Mouse (Mus musculus): ENCODE measurements around the gene Ptms.

The Ptms gene

GRCm38 (mm10) chr6:124919695-124920317 lies at the start of gene Ptms:
Gene Ptms (minus strand): TSS chr6:124920103.
- peak; percentile 98 for DNase-seq (ENCODE audit: low read depth, low spot score)

DNA sequence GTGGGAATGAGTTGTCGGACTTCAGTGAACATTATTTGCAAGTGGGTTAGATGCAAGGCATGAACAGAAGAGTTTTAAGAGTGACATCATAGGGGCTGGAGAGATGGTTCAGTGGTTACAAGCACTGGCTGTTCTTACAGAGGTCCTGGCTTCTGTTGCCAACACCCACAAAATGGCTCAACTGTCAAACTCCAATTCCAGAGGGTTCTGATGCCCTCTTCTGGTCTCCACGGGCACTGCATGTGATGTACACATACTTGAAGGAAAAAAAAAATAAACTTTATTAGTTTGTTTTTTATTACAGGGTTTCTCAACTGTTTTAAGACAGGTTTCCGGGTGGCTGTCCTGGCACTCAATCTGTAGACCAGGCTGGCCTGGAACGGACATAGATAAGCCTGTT lies 47.9 kb upstream of the Ptms start:
- DNase-seq (ENCODE audit: low read depth, low spot score), result no peak

- DNase-seq (ENCODE audit: low read depth, low spot score), result no peak
These were observed 46.7 kb upstream of the Ptms start for GRCm38 (mm10) chr6:124966466-124967118.

DNA sequence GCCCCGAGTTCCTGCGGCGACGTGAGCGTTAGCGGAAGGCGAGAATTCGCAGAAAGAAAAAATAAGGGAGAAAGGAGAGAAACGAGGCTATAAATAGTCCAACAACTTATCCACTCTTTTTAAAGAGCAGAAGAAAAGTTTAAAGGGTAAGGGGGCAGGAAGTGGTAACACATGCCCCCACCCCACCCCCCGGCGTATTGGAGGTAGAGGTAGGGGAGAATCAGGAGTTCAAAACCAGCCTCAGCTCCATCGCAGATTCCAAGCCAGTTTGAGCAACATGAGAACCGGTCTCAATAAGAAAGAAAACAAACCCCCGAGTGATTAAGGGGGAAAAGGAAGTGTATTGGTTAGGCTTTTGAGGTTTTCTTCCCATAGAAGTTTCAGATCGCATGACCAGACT lies 45.8 kb upstream of the Ptms start:
- DNase-seq (ENCODE audit: low read depth, low spot score), result no peak

DNA sequence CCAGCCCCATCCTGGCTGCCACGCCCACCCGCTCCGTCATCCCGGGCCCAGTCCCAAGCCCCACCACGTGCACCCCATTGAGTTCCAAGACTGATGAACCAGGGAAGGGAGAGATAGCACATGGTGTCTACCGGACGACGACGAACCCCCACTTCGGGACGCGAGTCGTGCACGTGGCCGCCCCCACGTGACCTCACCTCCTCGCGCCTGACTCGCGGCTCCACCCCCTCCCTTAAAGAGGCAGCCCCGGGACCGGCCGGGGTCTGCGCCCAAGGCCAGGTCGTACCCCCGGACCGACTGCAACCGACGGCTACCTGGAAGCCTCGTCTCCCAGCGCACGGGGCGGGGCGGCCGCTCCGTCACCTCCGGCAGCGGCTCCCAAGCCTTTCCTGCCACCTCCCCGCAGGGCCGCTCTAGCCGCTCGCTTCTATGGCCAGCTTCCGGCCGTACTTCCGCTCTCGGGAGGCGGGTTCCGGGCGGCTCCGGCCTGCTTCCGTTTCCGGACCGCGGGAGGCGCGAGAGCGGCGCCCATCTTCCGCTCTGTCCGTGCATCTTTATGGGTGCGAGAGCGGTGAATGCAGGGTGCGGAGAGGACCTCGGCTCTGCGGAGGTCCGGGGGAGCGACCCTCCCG lies 45.3 kb upstream of the Ptms start, which contains the start of gene Cops7a:
Gene Cops7a, minus strand, starts transcription at position 451 of the 632 bp plus-strand sequence.
- DNase-seq (ENCODE audit: low read depth, low spot score), result peak; percentile 92

GRCm38 (mm10) chr6:124964638-124965037 lies 44.7 kb upstream of the Ptms start:
- no peak for DNase-seq (ENCODE audit: low read depth, low spot score)

DNA sequence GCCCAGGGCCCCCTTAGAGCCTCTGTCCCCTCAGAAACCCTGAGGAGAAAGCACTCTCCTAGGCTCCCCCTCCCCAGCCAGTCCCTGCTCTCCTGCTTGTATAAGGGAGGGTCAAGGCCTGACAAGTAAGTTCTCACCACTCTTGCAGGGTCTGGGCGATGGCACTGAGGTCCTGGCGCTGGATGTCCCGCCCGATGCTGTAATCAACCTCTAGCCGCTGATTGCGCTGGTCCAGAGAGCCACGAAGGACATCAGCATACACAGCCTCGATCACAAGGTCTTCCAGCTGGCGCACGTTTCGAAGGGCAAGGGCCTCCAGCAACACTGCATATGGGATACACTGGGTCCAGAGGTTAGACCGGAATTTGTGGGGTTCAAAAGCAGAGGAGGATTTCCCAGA lies 41.1 kb upstream of the Ptms start:
- no peak for DNase-seq (ENCODE audit: low read depth, low spot score)

- no peak for DNase-seq (ENCODE audit: low read depth, low spot score)
These were observed 40.1 kb upstream of the Ptms start for GRCm38 (mm10) chr6:124959960-124960359.

DNA sequence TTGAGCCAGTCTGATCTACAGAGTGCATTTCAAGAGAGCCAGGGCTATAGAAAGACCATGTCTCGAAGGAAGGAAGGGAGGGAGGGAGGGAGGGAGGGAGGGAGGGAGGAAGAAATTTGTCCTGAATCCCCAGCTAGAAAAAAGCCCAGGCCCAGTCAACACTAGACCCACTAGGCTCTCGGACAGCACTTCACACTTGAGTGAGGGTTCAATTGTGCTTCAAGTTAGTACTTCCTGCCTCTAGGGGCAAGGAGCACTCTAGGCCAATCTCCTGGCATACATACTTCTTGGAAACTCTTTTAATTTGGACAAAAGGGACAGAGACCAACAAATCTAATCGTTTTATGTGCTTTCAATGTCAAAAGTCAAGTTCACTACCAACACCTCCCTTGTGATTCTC lies 38.2 kb upstream of the Ptms start:
- no peak for DNase-seq (ENCODE audit: low read depth, low spot score)

GRCm38 (mm10) chr6:124955212-124955611 lies 35.3 kb upstream of the Ptms start:
- no peak for DNase-seq (ENCODE audit: low read depth, low spot score)

DNA sequence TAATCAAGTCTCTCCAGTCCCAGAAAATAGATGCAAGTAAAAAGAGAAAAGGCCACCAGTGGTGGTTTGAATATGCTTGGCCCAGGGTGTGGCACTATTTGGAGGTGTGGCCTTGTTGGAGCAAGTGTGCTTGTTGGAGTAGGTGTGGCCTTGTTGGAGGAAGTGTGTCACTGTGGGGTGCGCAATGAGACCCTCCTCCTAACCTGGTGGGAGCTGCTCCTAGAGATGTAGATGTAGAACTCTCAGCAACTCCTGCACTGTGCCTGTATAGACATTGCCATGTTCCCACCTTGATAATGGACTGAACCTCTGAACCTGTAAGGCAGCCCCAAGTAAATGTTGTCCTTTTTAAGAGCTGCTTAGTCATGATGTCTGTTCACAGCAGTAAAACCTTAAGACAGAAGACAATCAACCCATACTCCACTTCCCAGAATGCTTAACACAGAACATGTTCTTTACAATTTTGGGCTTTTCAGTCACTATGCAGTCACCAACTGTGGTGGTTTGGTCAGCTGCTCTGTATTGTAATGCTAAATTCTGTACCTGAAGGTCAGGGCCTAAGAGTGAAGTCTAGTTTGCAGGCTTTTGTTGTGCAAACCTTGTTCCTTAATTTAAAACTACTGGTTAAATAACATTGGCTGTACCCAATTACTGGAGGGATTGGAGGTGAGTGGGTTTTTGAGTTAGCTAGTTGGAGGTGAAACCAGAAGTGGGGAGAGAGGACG lies 34.2 kb upstream of the Ptms start:
- DNase-seq (ENCODE audit: low read depth, low spot score), result no peak

GRCm38 (mm10) chr6:124943526-124943925 lies 23.6 kb upstream of the Ptms start:
- no peak for DNase-seq (ENCODE audit: low read depth, low spot score)

DNA sequence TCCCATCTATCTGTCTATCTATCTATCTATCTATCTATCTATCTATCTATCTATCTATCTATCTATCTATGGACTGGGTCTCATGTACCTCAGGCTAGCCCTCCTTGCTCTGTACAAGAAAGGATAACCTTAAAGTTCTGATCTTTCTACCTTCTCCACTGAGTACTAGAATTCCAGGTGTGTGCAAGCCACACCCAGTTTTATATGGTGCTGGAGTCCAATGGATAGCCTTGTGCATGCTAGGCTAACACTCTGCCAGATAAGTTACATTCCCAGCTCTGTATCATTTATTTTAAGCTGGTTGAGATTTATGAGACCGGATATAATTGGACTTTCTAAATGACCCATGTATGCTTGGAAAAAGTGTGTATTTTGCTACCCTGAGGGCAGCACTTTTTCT lies 21.8 kb upstream of the Ptms start:
- DNase-seq (ENCODE audit: low read depth, low spot score), result no peak

DNA sequence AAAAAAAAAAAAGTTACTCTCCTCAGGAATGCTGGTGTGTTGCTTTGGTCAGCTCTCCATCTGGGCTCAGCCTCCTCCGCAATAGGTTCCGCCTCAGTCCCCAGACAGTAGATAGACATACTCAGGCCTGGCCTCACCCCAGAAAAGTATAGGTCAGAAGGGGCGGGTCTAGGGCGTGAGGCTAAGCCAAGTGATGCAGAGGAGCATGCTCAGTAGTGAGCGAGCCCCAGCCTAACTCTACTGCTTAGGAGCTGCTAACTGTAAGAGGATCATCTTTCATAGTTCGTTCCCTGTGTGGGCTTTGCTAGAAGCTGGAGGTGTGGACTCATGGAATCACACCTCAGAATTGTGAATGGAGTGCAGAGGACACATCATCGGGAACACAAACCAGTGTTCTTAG lies 18.7 kb upstream of the Ptms start:
- no peak for DNase-seq (ENCODE audit: low read depth, low spot score)

GRCm38 (mm10) chr6:124937493-124937892 lies 17.6 kb upstream of the Ptms start:
- no peak for DNase-seq (ENCODE audit: low read depth, low spot score)

- DNase-seq (ENCODE audit: low read depth, low spot score), result no peak
These were observed 16.8 kb upstream of the Ptms start for GRCm38 (mm10) chr6:124936681-124937080.

DNA sequence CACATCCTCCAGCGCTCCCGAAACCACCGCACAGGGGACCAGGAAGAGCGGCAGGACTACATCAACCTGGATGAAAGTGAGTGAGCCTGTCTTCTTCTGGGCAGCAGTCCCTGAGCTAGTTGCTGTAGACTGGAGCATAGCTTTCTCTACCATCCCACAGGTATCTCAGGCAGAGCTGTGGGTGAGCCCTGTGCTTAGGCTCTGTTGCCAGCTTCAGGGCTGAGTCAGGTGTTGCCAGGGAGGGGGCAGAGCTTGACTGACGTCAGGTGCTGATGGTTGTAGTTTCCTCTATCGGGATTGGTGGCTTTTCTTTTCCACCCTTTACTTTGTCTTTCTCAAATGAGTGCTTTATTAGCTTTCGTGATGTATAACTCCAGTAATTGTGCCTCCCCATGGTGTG lies 14.8 kb upstream of the Ptms start:
- DNase-seq (ENCODE audit: low read depth, low spot score), result no peak

DNA sequence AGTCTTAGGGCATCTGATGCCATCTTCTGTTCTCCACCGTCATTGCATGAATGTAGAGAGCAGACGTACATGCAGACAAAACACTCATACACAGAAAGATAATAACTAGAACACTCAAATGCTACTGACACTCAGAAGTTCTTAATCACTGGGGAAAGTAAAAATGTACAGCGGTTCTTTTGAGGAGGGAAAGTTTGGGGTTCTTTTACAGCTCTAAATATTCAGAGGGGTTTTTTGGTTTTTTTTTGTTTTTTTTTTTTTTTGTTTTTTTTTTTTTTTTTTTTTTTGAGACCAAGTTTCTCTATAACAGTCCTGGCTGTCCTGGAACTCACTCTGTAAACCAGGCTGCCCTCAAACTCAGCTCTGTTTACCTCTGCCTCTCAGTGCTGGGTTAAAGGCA lies 13.2 kb upstream of the Ptms start:
- DNase-seq (ENCODE audit: low read depth, low spot score), result no peak

GRCm38 (mm10) chr6:124932314-124932695 lies 12.4 kb upstream of the Ptms start:
- no peak for DNase-seq (ENCODE audit: low read depth, low spot score)

GRCm38 (mm10) chr6:124931525-124932313 lies 11.8 kb upstream of the Ptms start:
- DNase-seq (ENCODE audit: low read depth, low spot score), result no peak

GRCm38 (mm10) chr6:124930754-124931524 lies 11.0 kb upstream of the Ptms start, which contains the start of gene Mlf2:
Gene Mlf2 (plus strand): TSS chr6:124931386.
- DNase-seq (ENCODE audit: low read depth, low spot score), result peak; percentile 96
